Mouse (Mus musculus) CH12.LX (cell line): ENCODE data around the gene Hspa5. TPM values are rescaled to one million over a fixed set of nuclear protein-coding genes. Genes with fewer than 3 reads are reported as not detected.

Experiments used
- DNase-seq: peaks from one replicate; pipeline ENCODE4 v3.0.0-alpha.2; 2013; ENCODE audit errors: extremely low read depth
- H3K27ac ChIP-seq: 2 replicates; pipeline ENCODE4 v1.5.1; 2012; ENCODE audit warnings: low read depth, mild to moderate bottlenecking, control low read depth, moderate library complexity; ENCODE audit not compliant: insufficient read depth
- H3K27me3 ChIP-seq: replicated peaks from 2 replicates; pipeline ENCODE3; 2012; ENCODE audit warnings: inconsistent platforms
- H3K36me3 ChIP-seq, 2 experiments: replicated peaks in 1 of 2; 2 replicates each; pipeline versions ENCODE3 to v1.6.1; 2012; ENCODE audit warnings: inconsistent platforms in 1 of 2, low read length in 1 of 2, mild to moderate bottlenecking in 1 of 2, mixed read lengths in 1 of 2, moderate library complexity in 1 of 2; ENCODE audit not compliant: control insufficient read depth in 1 of 2, insufficient read depth in 1 of 2
- H3K4me1 ChIP-seq, 2 experiments: 2 replicates each; pipeline ENCODE4 v1.6.1; 2012; ENCODE audit warnings: inconsistent platforms in 1 of 2, moderate library complexity in 1 of 2; ENCODE audit not compliant: insufficient read depth in 2 of 2, control insufficient read depth in 1 of 2
- H3K4me2 ChIP-seq: 2 replicates; pipeline ENCODE4 v1.6.1; 2012; ENCODE audit warnings: low read depth, mild to moderate bottlenecking, control low read depth; ENCODE audit not compliant: poor library complexity, insufficient read depth, severe bottlenecking
- H3K4me3 ChIP-seq, 3 experiments: fragments of 150-350 bp in 1 of 3; sonication (generic) in 1 of 3; replicated peaks in 1 of 3; 2 replicates each; pipeline versions ENCODE3 to v1.5.1; 2011 to 2012; ENCODE audit warnings: low read depth in 2 of 3, low read length in 2 of 3, mild to moderate bottlenecking in 2 of 3, moderate library complexity in 2 of 3, control low read depth in 1 of 3, improper control_type of control experiment in 1 of 3, inconsistent platforms in 1 of 3, mixed read lengths in 1 of 3; ENCODE audit not compliant: poor library complexity in 1 of 3
- H3K79me2 ChIP-seq: replicated peaks from 2 replicates; pipeline ENCODE4 v1.6.1; 2012; ENCODE audit warnings: mild to moderate bottlenecking, moderate library complexity; ENCODE audit not compliant: control insufficient read depth, poor library complexity, insufficient read depth, severe bottlenecking; ENCODE audit errors: extremely low read depth
- H3K9ac ChIP-seq: 2 replicates; pipeline ENCODE4 v1.6.1; 2012; ENCODE audit warnings: low read depth, mild to moderate bottlenecking, control low read depth, moderate library complexity; ENCODE audit not compliant: insufficient read depth
- H3K9me3 ChIP-seq: replicated peaks from 2 replicates; pipeline ENCODE3; 2012; ENCODE audit warnings: low read length, inconsistent platforms, mixed read lengths
- CTCF ChIP-seq, 2 experiments: IDR thresholded peaks in 1 of 2; conservative IDR thresholded peaks in 1 of 2; 2 replicates each; pipeline ENCODE4 v1.5.1; 2011 to 2012; ENCODE audit warnings: low read depth in 2 of 2, low read length in 2 of 2, improper control_type of control experiment in 1 of 2, inconsistent platforms in 1 of 2, mild to moderate bottlenecking in 1 of 2, moderate library complexity in 1 of 2
- ELF1 ChIP-seq: IDR thresholded peaks from 2 replicates; pipeline ENCODE4 v1.6.1; 2014; ENCODE audit warnings: low read depth, mild to moderate bottlenecking, inconsistent platforms, low read length, improper control_type of control experiment
- HCFC1 ChIP-seq: IDR thresholded peaks from 2 replicates; pipeline ENCODE4 v1.6.1; 2012; ENCODE audit warnings: low read depth, mild to moderate bottlenecking, inconsistent platforms, low read length, improper control_type of control experiment
- IRF4 ChIP-seq: IDR thresholded peaks from 2 replicates; pipeline ENCODE4 v1.6.1; 2014; ENCODE audit warnings: low read depth, mild to moderate bottlenecking, inconsistent platforms, low read length, improper control_type of control experiment
- JUN ChIP-seq: IDR thresholded peaks from 2 replicates; pipeline ENCODE4 v1.6.1; 2011; ENCODE audit warnings: low read depth, mild to moderate bottlenecking, low read length, improper control_type of control experiment, moderate library complexity; ENCODE audit not compliant: insufficient read depth
- MAFK ChIP-seq: IDR thresholded peaks from 2 replicates; pipeline ENCODE4 v1.6.1; 2011; ENCODE audit warnings: low read length, improper control_type of control experiment; ENCODE audit not compliant: insufficient replicate concordance
- MAX ChIP-seq: IDR thresholded peaks from 2 replicates; pipeline ENCODE4 v1.6.1; 2011; ENCODE audit warnings: low read length, improper control_type of control experiment
- MYC ChIP-seq: IDR thresholded peaks from 2 replicates; pipeline ENCODE4 v1.6.1; 2011; ENCODE audit warnings: low read depth, mild to moderate bottlenecking, improper control_type of control experiment, low read length
- NELFE ChIP-seq: IDR thresholded peaks from 2 replicates; pipeline ENCODE4 v1.6.1; 2011; ENCODE audit warnings: low read depth, low read length, improper control_type of control experiment
- POLR2A ChIP-seq: IDR thresholded peaks from 2 replicates; pipeline ENCODE4 v1.6.1; 2011; ENCODE audit warnings: low read depth, mild to moderate bottlenecking, improper control_type of control experiment, low read length
- RCOR1 ChIP-seq: conservative IDR thresholded peaks from 2 replicates; pipeline ENCODE4 v1.6.1; 2012; ENCODE audit warnings: low read depth, mild to moderate bottlenecking, inconsistent platforms, low read length, improper control_type of control experiment
- TBP ChIP-seq: conservative IDR thresholded peaks from 2 replicates; pipeline ENCODE4 v1.6.1; 2011; ENCODE audit warnings: low read depth, low read length, improper control_type of control experiment
- TCF12 ChIP-seq: IDR thresholded peaks from 2 replicates; pipeline ENCODE4 v1.6.1; 2014; ENCODE audit warnings: low read depth, mild to moderate bottlenecking, inconsistent platforms, low read length, improper control_type of control experiment
- dilution Hi-C: fragments of 300-500 bp; cut with MboI; formaldehyde crosslinking; loops from 2 replicates; pipeline ENCODE4 v1.14.3; 2020; ENCODE audit warnings: low sequenced_read_pairs; ENCODE audit not compliant: extremely low pct_unique_long_range_greater_than_20kb, extremely low pct_ligation_motif_present
- in situ Hi-C: fragments of 300-500 bp; cut with MboI; formaldehyde crosslinking; loops from 3 replicates; pipeline ENCODE4 v1.14.3; 2019; ENCODE audit warnings: low sequenced_read_pairs, low pct_ligation_motif_present, low pct_unique_long_range_greater_than_20kb, mixed read lengths
- polyA plus RNA-seq: library from polyadenylated mRNA; unstranded; fragments of >175 nt; gene quantifications from 2 replicates; pipeline ENCODE4 v1.2.1, GENCODE M21; 2012; ENCODE audit warnings: low read depth; ENCODE audit not compliant: insufficient read length
- total RNA-seq, 2 experiments: library from RNA; depleted of rRNA; stranded (reverse); fragments of 300-350 nt in 1 of 2; fragments of >200 nt in 1 of 2; gene quantifications; 2 replicates each; pipeline ENCODE4 v1.2.3; 2012 to 2014

Hspa5 gene
- total and polyA plus RNA-seq, 3 experiments: 791 to 1,168 (median 866) TPM

- no peak overlapping the region for H3K4me2 ChIP-seq
- H3K27me3 ChIP-seq: no peaks in the 10 kb centered on the region
- H3K4me1 ChIP-seq: peaks cover 0 to 16% of the 10 kb centered on the region in 2 experiments; a peak in 2 of 4 replicates
- H3K9ac ChIP-seq: no peak overlapping the region
- DNase-seq: no peak
- H3K79me2 ChIP-seq: peaks cover 4% of the 10 kb centered on the region; the same call in 1 of the 2 replicates
- H3K27ac ChIP-seq: no peak overlapping the region
- H3K4me3 ChIP-seq: no peak overlapping the region
- dilution Hi-C loops: no loop called here
- H3K36me3 ChIP-seq: peaks cover 61 to 88% of the 10 kb centered on the region in 2 experiments
- TF ChIP-seq JUN: no peak
- TF ChIP-seq, all 38 proteins: peak for 0
- H3K9me3 ChIP-seq: peaks cover 6% of the 10 kb centered on the region
- in situ Hi-C loops: loop anchor here (25.0 kb wide), 1 partner anchor 329 kb away; the partner anchor contains the start of genes AI182371 and Cntrl
These were observed 11.6 kb downstream of the Hspa5 start for GRCm38 (mm10) chr2:34783064-34784020.

- peaks cover 2% of the 10 kb centered on the region; the same call in 1 of the 2 replicates for H3K79me2 ChIP-seq
- TF ChIP-seq RCOR1 (no peak), CTCF (conservative IDR thresholded peaks at IDR 0.05 in 1 of 2, IDR thresholded peaks at IDR 0.05 in 1 of 2; ENCODE audit: low read depth in 2 of 2, low read length in 2 of 2) (peak; percentile 64 to 74)
- dilution Hi-C loops: no loop called here
- no peak for DNase-seq
- in situ Hi-C loops: loop anchor here (25.0 kb wide), 1 partner anchor 328 kb away; the partner anchor contains the start of genes AI182371 and Cntrl
- no peak overlapping the region for H3K4me3 ChIP-seq
- peaks cover 0 to 14% of the 10 kb centered on the region in 2 experiments; a peak in 2 of 4 replicates for H3K4me1 ChIP-seq
- H3K4me2 ChIP-seq: no peak overlapping the region
- peaks cover 62 to 88% of the 10 kb centered on the region in 2 experiments for H3K36me3 ChIP-seq
- H3K9ac ChIP-seq: no peak overlapping the region
- H3K9me3 ChIP-seq: peaks cover 6% of the 10 kb centered on the region
- no peak overlapping the region for H3K27ac ChIP-seq
- no peaks in the 10 kb centered on the region for H3K27me3 ChIP-seq
These were observed 12.3 kb downstream of the Hspa5 start for GRCm38 (mm10) chr2:34784085-34784484.

- in situ Hi-C loops (loop anchor here (10.0 to 25.0 kb wide), 2 partner anchors 175 to 322 kb away; partner anchors contain the start of genes AI182371, Cntrl and Traf1), dilution Hi-C loops (no loop called here)
- Histone ChIP-seq H3K4me2 (peak overlapping the region; percentile 79), H3K9ac (peak overlapping the region; percentile 54; the same call in 1 of the 2 replicates), H3K9me3 (peaks cover 7% of the 10 kb centered on the region), H3K27ac (peak overlapping the region; percentile 84), H3K36me3 (peaks cover 41 to 65% of the 10 kb centered on the region in 2 experiments), H3K27me3 (no peaks in the 10 kb centered on the region), H3K79me2 (no peaks in the 10 kb centered on the region; the same call in 1 of the 2 replicates), H3K4me1 (peaks cover 3 to 17% of the 10 kb centered on the region in 2 experiments; a peak in 2 of 4 replicates), H3K4me3 (peak overlapping the region; percentile 54 to 69 (median 68))
- DNase-seq: peak; percentile 85
- TF ChIP-seq TCF12 (peak; percentile 51; the same call in 1 of the 2 replicates), HCFC1 (peak; percentile 41; the same call in 1 of the 2 replicates), ELF1 (peak; percentile 89), JUN (no peak), NELFE (peak; percentile 57; the same call in 1 of the 2 replicates), TBP (0 out of 2 replicates have a peak, but pooled peaks have one; percentile 28), MYC (no peak), MAFK (no peak), POLR2A (peak; percentile 67), IRF4 (peak; percentile 28; the same call in 1 of the 2 replicates), MAX (0 out of 2 replicates have a peak, but pooled peaks have one; percentile 1)
These were observed 18.5 kb downstream of the Hspa5 start for GRCm38 (mm10) chr2:34790282-34790681.
